Mouse (Mus musculus) ES-E14 (cell line): ENCODE results near the gene Washc3.

Experiments used
- CHD2 ChIP-seq: IDR thresholded peaks from 2 replicates; pipeline ENCODE4 v1.6.1; 2014; ENCODE audit warnings: mild to moderate bottlenecking, low read depth, low read length, inconsistent platforms
- HCFC1 ChIP-seq: IDR thresholded peaks from 2 replicates; pipeline ENCODE4 v1.6.1; 2012; ENCODE audit warnings: low read length, inconsistent platforms, borderline replicate concordance; ENCODE audit not compliant: insufficient read depth
- MAFK ChIP-seq: IDR thresholded peaks from 2 replicates; pipeline ENCODE4 v1.6.1; 2014; ENCODE audit warnings: mild to moderate bottlenecking, low read depth, low read length, inconsistent platforms; ENCODE audit not compliant: insufficient read depth
- ZC3H11A ChIP-seq: IDR thresholded peaks from 2 replicates; pipeline ENCODE4 v1.6.1; 2012; ENCODE audit warnings: low read depth, mild to moderate bottlenecking, inconsistent platforms, low read length, borderline replicate concordance
- ZNF384 ChIP-seq: IDR thresholded peaks from 2 replicates; pipeline ENCODE4 v1.6.1; 2012; ENCODE audit warnings: low read depth, low read length, inconsistent platforms

DNA sequence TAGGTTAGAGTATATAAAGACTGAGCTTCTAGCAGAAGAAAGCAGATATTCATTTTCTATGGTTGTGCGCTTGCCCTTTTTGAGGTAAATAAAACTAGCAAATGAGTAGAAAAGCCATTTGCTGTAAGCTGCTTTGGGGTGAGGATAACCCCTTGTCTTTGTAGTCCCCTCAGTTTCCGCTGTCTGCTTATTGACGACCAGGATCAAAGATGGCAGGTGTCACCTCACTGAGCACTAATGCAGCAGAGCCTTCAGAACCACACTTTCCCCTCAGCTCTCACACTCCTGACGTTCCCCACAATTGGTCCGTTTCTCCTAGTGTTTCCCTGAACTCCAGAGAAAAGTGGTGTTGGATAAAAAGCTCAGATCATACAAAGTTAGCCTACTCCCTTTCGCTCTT is 2.3 kb downstream of the Washc3 start:
- TF ChIP-seq ZNF384 (no peak), MAFK (no peak), ZC3H11A (no peak), CHD2 (no peak), HCFC1 (no peak)
